Mouse (Mus musculus): Measurements from ENCODE around the gene Zfp36l2. TPM values are rescaled to one million over a fixed set of nuclear protein-coding genes. Genes with fewer than 3 reads are reported as not detected.

Gene Zfp36l2
- polyA plus RNA-seq, 1 experiment, result 18.8 TPM

- no peak for TF ChIP-seq POLR2A (IDR thresholded peaks at IDR 0.05; ENCODE audit: extremely low read depth, insufficient read depth, low read length)
- no peak for TF ChIP-seq CTCF (IDR thresholded peaks at IDR 0.05; ENCODE audit: extremely low read depth, insufficient read depth, low read length)
- Histone ChIP-seq H3K4me1 (ENCODE audit: control insufficient read depth, insufficient read depth, low read length) (0 out of 2 replicates have a peak, but pooled peaks cover 2% of the 10 kb centered on the region), H3K27ac (ENCODE audit: insufficient read depth, low read length) (no peak overlapping the region), H3K4me3 (ENCODE audit: insufficient read depth, low read length) (no peak overlapping the region)
Measured at GRCm38 (mm10) chr17:84148499-84149484, 39.0 kb downstream of the Zfp36l2 start.

GRCm38 (mm10) chr17:84147183-84148108, 40.3 kb downstream of the Zfp36l2 start:
- no peak for TF ChIP-seq CTCF (IDR thresholded peaks at IDR 0.05; ENCODE audit: extremely low read depth, insufficient read depth, low read length)
- TF ChIP-seq POLR2A (IDR thresholded peaks at IDR 0.05; ENCODE audit: extremely low read depth, insufficient read depth, low read length), result no peak
- H3K27ac ChIP-seq (ENCODE audit: insufficient read depth, low read length), result no peak overlapping the region
- H3K4me3 ChIP-seq (ENCODE audit: insufficient read depth, low read length), result no peak overlapping the region
- 0 out of 2 replicates have a peak, but pooled peaks cover 2% of the 10 kb centered on the region for H3K4me1 ChIP-seq (ENCODE audit: control insufficient read depth, insufficient read depth, low read length)

GRCm38 (mm10) chr17:84146458-84147182, 41.1 kb downstream of the Zfp36l2 start:
- TF ChIP-seq CTCF (IDR thresholded peaks at IDR 0.05; ENCODE audit: extremely low read depth, insufficient read depth, low read length), result no peak
- TF ChIP-seq POLR2A (IDR thresholded peaks at IDR 0.05; ENCODE audit: extremely low read depth, insufficient read depth, low read length), result no peak
- H3K27ac ChIP-seq (ENCODE audit: insufficient read depth, low read length), result no peak overlapping the region
- 0 out of 2 replicates have a peak, but pooled peaks cover 2% of the 10 kb centered on the region for H3K4me1 ChIP-seq (ENCODE audit: control insufficient read depth, insufficient read depth, low read length)
- H3K4me3 ChIP-seq (ENCODE audit: insufficient read depth, low read length), result no peak overlapping the region

GRCm38 (mm10) chr17:84145826-84146287, 41.9 kb downstream of the Zfp36l2 start:
- Histone ChIP-seq H3K4me1 (ENCODE audit: control insufficient read depth, insufficient read depth, low read length) (0 out of 2 replicates have a peak, but pooled peaks cover 2% of the 10 kb centered on the region), H3K27ac (ENCODE audit: insufficient read depth, low read length) (no peak overlapping the region; the same call in 1 of the 2 replicates), H3K4me3 (ENCODE audit: insufficient read depth, low read length) (no peak overlapping the region)
- TF ChIP-seq POLR2A (IDR thresholded peaks at IDR 0.05; ENCODE audit: extremely low read depth, insufficient read depth, low read length) (no peak), CTCF (IDR thresholded peaks at IDR 0.05; ENCODE audit: extremely low read depth, insufficient read depth, low read length) (no peak)

- H3K4me1 ChIP-seq (ENCODE audit: control insufficient read depth, insufficient read depth, low read length), result 0 out of 2 replicates have a peak, but pooled peaks cover 2% of the 10 kb centered on the region
- no peak overlapping the region for H3K4me3 ChIP-seq (ENCODE audit: insufficient read depth, low read length)
- no peak for TF ChIP-seq CTCF (IDR thresholded peaks at IDR 0.05; ENCODE audit: extremely low read depth, insufficient read depth, low read length)
- no peak for TF ChIP-seq POLR2A (IDR thresholded peaks at IDR 0.05; ENCODE audit: extremely low read depth, insufficient read depth, low read length)
- no peak overlapping the region for H3K27ac ChIP-seq (ENCODE audit: insufficient read depth, low read length)
Measured at GRCm38 (mm10) chr17:84144762-84145599, 42.8 kb downstream of the Zfp36l2 start.

- H3K27ac ChIP-seq (ENCODE audit: insufficient read depth, low read length), result no peak overlapping the region
- H3K4me1 ChIP-seq (ENCODE audit: control insufficient read depth, insufficient read depth, low read length), result 0 out of 2 replicates have a peak, but pooled peaks cover 2% of the 10 kb centered on the region
- H3K4me3 ChIP-seq (ENCODE audit: insufficient read depth, low read length), result no peak overlapping the region
- TF ChIP-seq CTCF (IDR thresholded peaks at IDR 0.05; ENCODE audit: extremely low read depth, insufficient read depth, low read length), result no peak
- TF ChIP-seq POLR2A (IDR thresholded peaks at IDR 0.05; ENCODE audit: extremely low read depth, insufficient read depth, low read length), result no peak
Measured at GRCm38 (mm10) chr17:84144130-84144529, 43.6 kb downstream of the Zfp36l2 start.

- Histone ChIP-seq H3K4me1 (ENCODE audit: control insufficient read depth, insufficient read depth, low read length) (no peaks in the 10 kb centered on the region), H3K4me3 (ENCODE audit: insufficient read depth, low read length) (no peak overlapping the region), H3K27ac (ENCODE audit: insufficient read depth, low read length) (no peak overlapping the region)
- TF ChIP-seq CTCF (IDR thresholded peaks at IDR 0.05; ENCODE audit: extremely low read depth, insufficient read depth, low read length) (no peak), POLR2A (IDR thresholded peaks at IDR 0.05; ENCODE audit: extremely low read depth, insufficient read depth, low read length) (no peak)
Measured at GRCm38 (mm10) chr17:84143219-84143844, 44.4 kb downstream of the Zfp36l2 start.

All from cortical plate, adult 2 months (tissue).